Mouse (Mus musculus) pancreas, adult 10 weeks (tissue): Measurements from ENCODE around the gene Dlg2. TPM values are rescaled to one million over a fixed set of nuclear protein-coding genes. Genes with fewer than 3 reads are reported as not detected.

Source experiments
- polyA plus RNA-seq: library from polyadenylated mRNA; stranded (reverse); fragments of 350-450 nt; fragmentation: Illumina TruSeq; extraction: RNeasy Lipid Tissue Mini Kit (QIAGEN cat#74804); gene quantifications from one replicate; pipeline ENCODE4 v1.2.3, GENCODE M21; 2015; ENCODE audit warnings: low read depth, low replicate concordance; ENCODE audit not compliant: insufficient read depth

Gene Dlg2
- polyA plus RNA-seq = 0.61 TPM

DNA sequence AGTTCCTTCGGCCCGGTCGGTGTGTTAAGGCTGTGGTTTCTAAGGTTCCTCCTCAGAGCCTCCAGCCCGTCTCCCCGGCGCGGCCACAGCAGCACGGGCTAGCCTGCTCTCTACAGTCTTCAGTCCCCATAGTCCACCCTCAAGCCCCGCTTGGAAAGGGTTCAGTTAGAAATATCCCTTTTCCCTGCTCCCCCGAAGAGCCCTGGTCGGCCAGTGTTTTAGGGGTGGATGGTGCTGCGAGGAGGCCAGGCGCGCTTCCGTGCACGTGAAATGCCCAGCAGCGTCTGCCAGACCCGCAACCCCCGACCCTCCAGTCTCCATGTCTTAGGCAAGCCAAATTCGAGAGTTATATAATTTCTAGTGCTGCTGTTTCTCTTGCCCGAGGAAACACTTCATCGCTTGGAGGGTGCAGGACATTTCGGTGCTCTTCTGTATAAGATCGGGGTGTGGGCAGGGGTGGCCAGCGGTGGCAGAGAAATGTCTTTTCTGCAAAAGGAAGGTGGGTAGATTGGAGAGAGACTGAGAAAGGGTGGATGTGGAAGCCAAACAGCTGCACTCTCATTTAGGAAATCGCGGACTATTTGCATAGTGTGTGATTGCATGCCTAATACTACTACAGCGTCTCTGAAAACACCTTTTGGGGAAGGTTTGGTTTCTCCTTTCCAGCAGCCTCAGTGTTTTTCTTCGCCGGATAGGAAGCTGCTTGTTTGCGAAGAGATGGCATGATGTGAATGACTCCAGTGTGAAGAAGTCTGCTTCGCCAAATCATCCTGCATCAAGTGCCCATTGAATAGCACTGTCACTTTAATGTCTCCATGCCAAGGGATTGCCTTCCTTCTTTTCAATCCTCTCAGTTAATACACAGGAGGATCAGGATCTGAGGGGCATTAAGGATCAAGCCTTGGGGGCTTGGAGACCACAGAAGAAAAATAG lies at the start of gene Dlg2:
Gene Dlg2 (plus strand): TSS at position 360 of the 933 bp plus-strand sequence.

DNA sequence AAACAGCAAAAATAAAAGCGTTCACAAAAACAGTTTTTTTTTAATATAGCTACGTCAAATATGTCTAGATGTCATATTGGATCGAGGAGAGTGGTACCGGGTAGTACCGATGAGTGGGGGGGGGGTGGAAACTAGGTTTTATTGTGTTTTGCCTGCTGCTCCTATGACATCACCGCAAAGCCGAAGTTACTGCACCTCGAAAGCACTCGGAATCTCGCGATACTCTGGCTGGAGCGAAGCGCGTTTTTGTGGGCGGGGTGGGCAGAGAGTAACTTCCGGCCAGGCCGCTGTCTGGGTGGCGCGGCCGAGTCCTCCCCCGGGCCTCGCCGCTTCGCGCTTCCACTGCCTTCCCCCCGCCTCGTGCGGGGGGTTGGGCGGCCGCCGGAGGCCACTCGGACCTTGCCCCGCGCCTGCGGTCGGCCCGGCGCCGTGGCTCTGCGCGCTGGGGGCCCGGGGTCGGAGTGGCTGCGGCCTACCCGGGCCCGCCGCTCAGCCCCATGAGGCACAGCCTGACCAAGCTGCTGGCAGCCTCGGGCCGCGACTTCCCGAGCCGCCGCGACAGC lies 33.9 kb upstream of the Dlg2 start, which contains the start of gene Crebzf:
Gene Crebzf (plus strand): TSS at position 212 of the 563 bp plus-strand sequence.

GRCm38 (mm10) chr7:90456845-90457468 lies 19.5 kb upstream of the Dlg2 start, which contains the start of gene Tmem126a:
Gene Tmem126a, minus strand, starts transcription at chr7:90457229.

DNA sequence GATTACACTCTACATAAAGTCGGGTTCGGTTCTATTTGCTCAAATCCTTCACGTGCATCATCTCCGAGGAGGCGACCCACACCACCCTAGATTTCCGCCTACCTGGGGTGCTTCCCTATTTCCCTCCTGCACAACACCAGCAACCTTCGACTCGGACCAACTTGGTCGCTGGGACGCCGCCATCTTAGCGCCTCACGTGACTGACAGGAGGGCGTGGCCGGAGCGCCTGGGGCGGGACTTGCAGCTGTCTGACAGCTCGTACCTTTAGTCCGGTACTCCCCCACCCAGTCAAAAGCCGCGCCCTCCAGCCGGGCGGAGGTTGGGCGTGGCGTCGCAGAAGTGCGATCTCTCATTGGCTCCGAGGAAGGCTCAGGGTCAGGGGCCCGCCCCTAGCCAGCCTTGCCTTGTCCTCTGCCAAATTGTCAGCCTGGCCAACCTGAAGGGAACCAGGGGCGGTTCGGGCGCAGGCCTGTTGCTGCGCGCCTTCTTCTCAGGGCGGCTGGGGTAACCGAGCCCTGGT lies 619 bp upstream of the Dlg2 start, which contains the start of gene Tmem126b:
Gene Tmem126b (minus strand): TSS at position 209 of the 520 bp plus-strand sequence.

Other genes with a start within 250 kb of the Dlg2 start
- gene Ccdc83, start 210.9 kb upstream of the Dlg2 start, polyA plus RNA-seq = not detected
- gene Sytl2, start 174.4 kb upstream of the Dlg2 start, polyA plus RNA-seq = 1.7 TPM
- gene Ccdc89, start 50.1 kb upstream of the Dlg2 start, polyA plus RNA-seq = not detected
- gene Crebzf, start 33.9 kb upstream of the Dlg2 start, polyA plus RNA-seq = 27.0 TPM
- 16.1 TPM for gene Tmem126a, start 19.4 kb upstream of the Dlg2 start, polyA plus RNA-seq
- 5.9 TPM for gene Tmem126b, start 671 bp upstream of the Dlg2 start, polyA plus RNA-seq